Mouse (Mus musculus): ENCODE measurements around the gene Pbx4. TPM values are rescaled to one million over a fixed set of nuclear protein-coding genes. Genes with fewer than 3 reads are reported as not detected.
A peak's percentile ranks its signal among the peaks of the same experiment; 100 is the strongest.

Pbx4 gene
- total RNA-seq (2021), result 1 to 10 TPM; 1.1 to 1.8 TPM
- long read RNA-seq, experiment 1, partial matches to known transcripts, result 1 of 4 reads
- long read RNA-seq, experiment 1, other reads (novel, unspliced or antisense), result 0 of 4 reads
- long read RNA-seq, experiment 2, partial matches to known transcripts, result 0 of 2 reads
- long read RNA-seq, experiment 2, other reads (novel, unspliced or antisense), result 1 of 2 reads

DNA sequence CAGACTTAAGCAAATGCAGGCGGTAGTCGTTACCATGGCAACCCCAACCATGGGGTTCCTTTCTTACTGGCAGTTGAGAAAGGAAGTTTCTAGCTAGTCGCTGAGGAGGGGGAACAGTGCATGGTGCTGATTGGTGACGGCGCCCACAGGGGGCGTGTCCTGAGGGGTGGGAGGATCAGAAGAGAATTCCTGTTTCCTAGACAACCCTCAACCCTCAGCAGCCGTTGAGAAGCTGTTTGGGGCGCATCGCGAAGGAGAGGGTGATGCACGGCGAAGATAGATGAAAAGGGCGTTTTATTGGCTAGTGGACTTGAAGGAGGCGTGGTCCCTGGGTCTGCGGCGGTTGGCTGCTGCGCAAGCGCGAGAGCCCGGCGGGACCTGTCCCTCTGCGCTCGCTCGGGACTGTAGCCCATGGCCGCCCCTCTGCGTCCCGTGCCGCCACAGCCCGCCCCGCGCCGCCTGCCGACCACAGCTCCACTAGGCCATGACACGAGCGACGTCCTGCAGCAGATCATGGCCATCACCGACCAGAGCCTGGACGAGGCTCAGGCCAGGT, at the start of gene Pbx4:
Gene Pbx4 (plus strand): TSS at position 194 of the 556 bp plus-strand sequence.
- DNase-seq, result peak; percentile 83 to 88

DNA sequence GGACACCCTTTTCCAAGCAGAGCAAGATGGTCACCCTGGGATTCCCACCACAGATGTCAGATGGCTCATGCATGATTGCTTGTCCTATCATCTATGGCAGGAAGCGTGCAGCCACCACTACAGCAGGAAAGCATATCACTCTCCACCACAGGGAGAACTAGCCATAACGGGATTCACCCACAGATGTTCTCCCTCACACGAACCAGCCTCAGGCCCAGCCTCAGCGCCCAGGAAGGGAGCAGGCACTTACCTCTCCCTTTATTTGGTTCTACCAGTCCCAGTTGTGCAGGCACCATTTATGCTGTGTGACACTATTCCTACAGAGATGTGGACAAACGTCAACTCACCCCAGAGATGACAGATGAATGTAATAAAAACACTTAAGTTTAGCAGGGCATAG, 43.2 kb upstream of the Pbx4 start:
- DNase-seq, result no peak

DNA sequence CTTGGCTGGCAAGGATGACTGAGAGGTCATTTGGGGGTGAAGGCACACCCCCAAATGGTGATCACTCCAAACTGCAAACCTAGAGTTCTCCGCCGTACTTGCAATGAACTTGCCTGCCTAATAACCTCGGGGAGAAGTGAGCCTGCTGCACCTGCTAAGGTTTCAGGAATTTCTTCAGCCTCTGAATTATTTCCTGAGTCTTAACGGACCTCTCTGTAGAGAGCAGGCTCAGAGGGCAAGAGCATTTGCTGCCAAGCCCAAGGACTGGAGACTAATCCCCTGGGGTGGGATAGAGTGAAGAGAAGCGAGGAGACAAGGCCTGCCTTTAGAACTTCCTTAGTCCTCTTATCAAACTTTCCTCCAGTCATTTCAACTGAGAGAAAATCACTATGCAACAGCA, 42.6 kb upstream of the Pbx4 start:
- no peak for DNase-seq

DNA sequence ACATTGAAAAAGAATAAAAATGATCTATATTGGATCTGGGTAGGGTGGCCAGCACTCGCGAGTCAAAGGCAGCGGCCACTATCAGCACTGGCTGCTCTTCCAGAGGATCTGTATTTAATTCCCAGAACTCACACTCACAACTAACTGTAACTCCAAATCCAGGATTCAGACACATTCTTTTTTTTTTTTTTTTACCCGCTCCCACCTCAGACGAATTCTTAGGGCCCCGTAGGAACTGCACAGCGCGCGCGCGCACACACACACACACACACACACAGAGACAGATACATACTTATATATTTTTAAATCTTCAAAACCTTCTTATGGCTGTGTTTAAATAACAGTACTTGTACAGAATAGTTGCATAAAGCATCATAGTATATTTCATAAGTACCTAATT, 41.9 kb upstream of the Pbx4 start:
- DNase-seq, result no peak

DNA sequence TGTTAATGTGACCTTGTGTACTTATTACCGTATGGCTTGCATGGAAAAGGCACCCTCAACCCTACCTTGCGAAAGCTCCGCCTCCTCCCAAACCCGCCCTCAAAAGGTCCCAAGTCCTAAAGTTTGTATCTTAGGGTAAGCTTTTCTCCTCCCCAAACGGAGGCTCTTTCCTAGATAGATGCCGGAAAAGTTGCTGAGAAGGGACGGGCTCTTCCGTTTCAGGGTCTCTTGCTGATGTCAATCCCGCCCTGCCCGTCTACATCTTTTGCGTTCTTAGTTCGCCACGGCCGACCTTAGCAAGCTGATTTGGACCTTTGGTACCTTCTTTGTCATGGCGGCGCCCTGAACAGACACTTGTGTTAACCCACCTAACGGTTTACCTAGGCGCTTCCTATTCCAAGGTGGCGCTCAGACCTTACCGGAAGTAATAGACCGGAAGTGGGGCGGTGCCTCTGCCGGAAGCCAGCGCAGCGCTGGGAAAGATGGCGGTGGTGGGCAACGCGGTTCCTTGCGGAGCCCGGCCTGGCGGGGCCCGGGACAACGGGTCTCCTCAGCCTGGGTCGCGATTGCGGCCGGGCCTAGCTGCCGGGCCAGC, 41.4 kb upstream of the Pbx4 start, which contains the start of the genes Atp13a1 and Zfp866:
Gene Atp13a1 (plus strand): TSS at position 391 of the 595 bp plus-strand sequence.
Gene Zfp866 (minus strand): TSS at position 406 of the 595 bp plus-strand sequence.
- peak; percentile 93 for DNase-seq

DNA sequence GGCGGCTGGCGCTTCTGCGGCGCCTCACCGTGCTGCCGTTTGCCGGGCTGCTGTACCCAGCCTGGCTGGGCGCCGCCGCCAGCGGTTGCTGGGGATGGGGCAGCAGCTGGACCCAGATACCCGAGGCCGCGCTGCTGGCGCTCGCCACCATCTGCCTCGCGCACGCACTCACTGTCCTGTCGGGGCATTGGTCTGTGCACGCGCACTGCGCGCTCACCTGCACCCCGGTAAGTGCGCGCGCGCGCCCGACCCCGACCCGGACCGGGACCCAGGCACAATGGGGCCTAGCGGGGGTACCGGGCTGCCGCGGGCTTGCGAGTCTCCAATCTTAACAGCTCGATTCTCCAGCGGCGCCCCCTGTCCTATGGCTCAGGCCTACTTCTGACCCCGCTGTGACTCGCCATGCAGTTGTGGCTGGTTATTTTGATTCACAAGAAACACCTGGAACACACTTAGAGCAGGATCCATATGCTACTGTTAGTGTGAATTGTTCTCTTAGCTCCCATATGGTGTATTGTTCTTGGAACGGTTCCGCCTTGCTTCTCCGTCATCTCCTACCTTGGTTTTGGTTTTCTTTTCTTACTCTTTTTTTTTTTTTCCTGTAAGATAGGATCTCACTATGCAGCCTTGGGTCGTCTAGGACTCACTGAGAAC, 40.7 kb upstream of the Pbx4 start:
- peak; percentile 30 to 57 for DNase-seq

DNA sequence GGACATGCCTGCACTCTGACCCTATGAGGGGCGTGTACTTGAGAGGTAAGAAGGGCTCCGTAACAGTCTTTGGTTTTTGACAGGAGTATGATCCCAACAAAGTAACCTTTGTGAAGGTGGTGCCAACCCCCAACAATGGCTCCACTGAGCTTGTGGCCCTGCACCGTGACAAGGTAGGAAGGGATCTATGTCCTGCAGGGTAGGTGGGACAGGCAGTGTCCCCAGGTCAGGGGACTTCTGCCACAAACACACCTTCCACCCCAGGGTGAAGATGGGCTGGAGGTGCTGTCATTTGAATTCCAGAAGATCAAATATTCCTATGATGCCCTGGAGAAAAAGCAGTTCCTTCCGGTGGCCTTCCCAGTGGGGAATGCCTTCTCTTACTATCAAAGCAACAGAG, 38.6 kb upstream of the Pbx4 start:
- no peak for DNase-seq

DNA sequence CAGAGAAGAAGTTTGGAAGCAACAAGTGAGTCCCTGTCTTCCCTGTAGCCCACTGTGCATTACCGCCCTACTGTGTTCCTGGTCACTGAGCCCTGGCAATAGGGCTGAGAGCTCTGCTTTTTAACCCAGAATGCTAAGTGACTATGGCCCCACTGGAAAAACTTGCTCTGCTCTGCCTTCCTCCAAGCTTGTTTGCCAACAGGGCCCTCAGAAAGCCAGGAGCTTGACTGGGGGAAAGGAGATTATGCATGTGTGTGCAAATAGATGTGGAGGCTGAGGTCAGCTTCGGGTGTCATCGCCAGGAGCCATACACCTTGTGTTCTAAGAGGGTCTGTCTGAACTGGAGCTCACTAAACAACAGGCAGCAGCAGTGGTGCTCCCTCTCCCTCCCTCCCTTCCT, 38.2 kb upstream of the Pbx4 start:
- DNase-seq, result no peak

DNA sequence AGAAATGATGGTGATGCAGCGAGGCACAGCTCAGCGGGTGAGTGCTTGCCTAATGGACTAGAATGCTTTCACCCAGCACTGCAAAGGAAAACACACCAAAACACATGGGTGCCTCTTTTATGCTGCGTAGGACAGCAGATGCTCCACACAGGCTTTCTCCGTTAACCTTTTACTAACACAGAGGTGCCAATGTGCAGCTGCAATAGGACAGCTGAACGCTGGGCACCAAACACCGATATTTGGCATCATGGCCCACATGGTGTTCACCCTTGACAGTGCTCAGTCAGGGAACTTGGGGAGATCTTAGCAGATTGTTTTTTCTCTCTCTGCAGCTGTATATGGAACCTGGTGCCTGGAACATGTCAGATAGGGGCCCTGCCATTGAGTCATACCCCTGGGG, 37.4 kb upstream of the Pbx4 start:
- no peak for DNase-seq

DNA sequence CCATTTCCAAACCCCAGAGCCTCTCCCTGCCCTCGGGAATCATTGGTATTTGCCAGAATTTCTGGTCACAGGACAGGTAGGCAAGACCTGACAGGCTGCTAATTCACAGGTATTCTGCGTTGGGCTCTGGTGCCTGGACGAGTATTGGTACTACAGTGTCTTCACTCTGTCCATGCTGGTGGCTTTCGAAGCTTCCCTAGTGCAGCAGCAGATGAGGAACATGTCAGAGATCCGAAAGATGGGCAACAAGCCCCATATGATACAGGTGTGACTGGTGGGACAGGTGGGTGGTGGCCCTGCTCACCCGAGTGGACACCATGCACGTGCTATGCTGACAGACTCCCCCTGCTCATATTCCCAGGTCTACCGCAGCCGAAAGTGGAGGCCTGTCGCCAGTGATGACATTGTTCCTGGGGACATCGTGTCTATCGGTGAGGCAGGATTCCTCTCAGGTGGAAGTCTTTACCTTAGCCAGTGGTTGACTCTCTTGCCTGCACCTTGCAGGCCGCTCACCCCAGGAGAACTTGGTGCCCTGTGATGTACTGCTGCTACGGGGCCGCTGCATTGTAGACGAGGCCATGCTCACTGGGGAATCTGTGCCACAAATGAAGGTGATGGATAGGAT, 35.5 kb upstream of the Pbx4 start:
- DNase-seq, result no peak

DNA sequence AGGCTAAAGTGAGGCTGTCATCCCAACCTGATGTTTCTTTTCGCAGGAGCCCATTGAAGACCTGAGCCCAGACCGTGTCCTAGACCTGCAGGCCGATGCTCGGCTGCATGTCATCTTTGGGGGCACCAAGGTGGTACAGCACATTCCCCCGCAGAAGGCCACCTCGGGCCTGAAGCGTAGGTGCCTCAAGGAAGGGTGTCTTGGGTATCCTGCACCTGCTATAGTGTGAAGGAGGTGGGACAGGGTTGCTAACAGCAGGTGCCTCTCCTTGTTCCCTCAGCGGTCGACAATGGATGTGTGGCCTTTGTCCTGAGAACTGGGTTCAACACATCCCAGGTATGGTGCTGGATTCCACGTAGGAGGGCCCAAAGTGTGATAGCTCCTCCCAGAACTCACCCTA, 34.6 kb upstream of the Pbx4 start:
- no peak for DNase-seq

DNA sequence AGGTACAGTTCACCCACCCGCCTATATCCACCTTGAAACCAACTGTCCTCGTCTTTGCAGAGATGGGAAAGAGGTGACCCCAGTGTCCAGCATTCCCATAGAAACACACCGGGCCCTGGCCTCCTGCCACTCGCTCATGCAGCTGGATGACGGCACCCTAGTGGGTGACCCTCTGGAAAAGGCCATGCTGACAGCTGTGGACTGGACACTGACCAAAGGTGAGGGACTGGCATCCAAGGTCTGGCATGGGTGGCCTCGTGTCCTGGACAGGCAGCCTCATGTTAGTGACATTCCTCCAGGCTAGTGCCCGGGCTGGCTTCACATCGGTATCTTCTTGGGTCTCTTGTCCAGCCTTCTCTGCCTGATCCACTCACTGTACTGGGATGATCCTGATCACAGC, 33.0 kb upstream of the Pbx4 start:
- no peak for DNase-seq

DNA sequence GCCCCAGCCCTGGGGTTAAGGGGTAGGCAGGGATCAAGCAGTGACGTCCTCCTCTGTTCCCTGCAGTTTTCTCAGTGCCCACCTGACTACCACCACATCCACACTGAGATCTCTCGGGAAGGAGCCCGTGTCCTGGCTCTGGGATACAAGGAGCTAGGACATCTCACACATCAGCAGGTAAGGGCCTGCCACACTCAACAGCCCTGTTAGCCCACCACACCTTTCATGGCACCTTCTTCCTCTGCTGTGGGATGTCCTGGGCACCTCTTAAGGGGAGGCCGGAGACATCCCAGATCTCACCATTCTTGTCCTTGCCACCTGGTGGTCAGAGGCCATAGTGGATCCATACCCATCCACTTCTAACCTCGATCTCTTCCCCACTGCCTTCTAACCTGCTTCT, 32.3 kb upstream of the Pbx4 start:
- no peak for DNase-seq

DNA sequence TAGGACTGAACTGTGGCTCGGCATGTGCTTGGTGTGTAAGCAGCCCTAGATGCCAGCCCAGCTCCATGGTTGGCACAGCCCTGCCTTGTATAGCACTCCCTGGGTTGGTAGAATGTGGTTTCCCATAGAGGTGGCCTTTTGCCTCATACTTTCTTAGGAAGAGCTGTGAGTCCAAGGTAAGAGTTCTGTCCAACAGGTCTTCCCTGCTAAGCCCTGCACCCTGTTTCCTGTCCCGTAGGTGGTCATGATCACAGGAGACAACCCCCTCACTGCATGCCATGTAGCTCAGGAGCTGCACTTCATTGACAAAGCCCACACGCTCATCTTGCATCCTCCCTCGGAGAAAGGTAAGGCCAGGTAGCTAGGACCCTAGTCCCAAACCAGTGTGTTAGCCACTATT, 30.5 kb upstream of the Pbx4 start:
- DNase-seq, result no peak

DNA sequence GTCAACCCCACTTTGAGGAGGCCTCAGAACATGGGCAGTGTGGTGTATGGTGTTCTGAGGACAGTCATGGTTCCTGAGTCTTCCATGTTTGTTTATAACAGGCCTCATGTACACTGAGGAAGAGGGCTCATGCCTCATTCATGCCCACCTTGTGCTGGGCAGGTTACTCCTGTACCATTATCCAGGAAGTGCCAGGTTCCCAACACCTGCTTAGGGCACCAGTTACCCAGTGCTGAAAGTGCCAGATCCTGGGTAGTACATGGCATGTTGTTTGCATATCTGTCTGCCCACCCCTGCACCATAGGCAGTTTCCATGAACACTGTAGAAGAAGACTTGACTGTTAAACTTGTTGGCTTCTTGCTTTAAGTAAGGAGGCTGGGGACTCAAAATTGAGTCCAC, 30.1 kb upstream of the Pbx4 start:
- no peak for DNase-seq

DNA sequence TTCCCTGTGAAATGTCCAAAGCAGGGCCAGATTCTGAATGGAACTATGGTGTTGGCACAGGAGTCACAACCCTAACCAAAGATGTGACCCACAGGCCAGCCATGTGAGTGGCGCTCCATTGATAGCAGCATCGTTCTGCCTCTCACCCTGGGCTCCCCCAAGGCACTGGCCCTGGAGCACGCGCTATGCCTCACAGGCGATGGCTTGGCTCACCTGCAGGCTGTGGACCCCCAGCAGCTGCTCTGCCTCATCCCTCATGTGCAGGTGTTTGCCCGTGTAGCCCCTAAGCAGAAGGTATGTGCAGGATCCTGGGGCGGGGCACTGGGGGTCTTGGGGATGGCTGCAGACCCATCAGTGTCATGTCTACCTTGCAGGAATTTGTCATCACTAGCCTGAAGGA, 28.9 kb upstream of the Pbx4 start:
- DNase-seq, result no peak

DNA sequence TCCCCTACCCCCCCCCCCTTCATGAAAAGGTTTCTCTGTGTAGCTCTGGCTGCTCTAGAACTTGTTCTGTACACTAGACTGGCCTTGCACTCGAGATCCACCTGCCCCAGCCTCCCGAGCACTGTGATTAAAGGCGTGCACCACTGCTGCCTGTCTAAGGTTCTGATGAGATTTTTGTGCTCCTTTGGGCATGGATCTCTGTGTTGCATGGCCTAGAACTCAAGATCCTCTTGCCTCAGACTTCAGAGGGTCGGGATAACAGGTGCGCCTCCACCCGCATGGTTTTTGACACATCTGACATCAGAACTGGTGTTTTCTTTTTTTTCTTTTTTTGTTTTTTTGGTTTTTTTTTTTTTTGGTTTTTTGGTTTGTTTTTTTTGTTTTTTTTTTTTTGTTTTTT, 27.8 kb upstream of the Pbx4 start:
- no peak for DNase-seq

DNA sequence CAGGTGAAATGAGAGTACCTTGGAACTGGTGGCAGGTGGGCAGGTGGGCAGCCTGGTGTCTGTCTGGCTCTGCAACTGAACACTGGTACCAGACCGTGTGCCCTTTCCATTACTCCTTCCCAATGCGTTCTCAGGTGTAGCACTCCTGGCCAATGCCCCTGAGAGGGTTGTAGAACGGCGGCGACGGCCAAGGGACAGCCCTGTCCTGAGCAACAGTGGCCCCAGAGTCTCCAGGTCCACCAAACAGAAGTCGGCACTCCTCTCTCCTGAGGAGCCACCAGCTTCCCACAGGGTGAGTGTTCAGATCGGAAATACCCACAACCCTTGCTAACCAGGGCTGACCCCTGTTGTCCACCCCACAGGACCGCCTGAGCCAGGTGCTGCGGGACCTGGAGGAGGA, 27.2 kb upstream of the Pbx4 start:
- no peak for DNase-seq

DNA sequence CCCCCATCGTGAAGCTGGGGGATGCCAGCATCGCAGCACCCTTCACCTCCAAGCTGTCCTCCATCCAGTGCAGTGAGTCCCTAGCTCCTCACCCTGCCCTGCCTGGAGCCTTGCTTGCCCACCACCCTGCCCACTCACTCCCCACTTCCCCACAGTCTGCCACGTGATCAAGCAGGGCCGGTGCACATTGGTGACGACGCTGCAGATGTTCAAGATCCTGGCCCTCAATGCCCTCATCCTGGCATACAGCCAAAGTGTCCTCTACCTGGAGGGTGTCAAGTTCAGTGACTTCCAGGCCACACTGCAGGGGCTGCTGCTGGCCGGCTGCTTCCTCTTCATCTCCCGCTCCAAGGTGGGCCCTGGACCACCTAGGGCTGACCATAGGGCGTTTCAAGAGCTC, 26.8 kb upstream of the Pbx4 start:
- DNase-seq, result no peak

DNA sequence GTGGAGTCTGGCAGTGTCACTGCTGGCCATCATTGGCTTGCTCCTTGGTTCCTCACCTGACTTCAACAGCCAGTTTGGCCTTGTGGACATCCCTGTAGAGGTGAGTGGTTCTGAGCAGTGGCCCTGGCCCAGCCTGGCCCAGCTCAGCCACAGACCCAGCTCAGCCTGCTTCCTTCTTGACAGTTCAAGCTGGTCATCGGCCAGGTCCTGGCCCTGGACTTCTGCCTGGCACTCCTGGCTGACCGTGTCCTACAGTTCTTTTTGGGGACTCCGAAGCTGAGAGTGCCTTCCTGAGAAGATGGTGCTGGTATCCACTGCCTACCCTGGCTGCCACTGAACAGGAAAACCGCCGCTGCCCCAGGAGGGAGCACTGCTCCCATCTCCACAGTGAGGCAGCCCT, 25.1 kb upstream of the Pbx4 start:
- DNase-seq, result no peak

DNA sequence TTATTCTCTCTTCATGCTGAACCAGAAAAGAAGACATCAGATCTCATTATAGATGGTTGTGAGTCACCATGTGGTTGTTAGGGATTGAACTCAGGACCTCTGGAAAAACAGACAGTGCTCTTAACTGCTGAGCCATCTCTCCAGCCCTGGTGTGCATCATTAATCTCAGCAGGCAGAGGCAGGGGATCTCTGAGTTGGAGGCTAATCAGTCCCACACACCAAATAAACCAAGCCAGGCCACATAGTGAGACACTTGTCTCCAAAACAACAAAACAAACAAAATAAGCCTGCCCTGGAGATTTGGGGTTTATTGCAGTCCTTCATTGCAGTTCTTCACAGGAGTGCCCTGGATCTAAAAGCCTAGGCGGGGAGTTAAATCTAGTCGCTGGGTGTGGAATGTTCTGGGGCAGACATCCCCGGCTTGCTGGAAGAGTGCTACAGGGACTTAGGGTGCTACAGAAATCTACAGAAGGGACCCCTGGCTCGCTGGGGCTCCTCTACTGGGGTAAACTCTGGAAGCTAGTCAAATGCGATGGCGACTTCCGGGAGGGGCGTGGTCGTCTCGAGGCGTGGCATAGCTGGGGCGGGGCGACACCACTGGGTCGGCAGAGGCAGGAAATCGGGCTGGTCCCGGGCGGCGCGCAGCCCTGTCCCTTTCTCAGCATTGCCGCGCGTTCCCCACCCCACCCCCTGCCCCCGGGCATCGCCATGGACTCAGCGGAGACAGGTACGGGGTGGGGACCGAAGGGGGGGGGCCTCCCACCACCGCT, 24.0 kb upstream of the Pbx4 start, which contains the start of gene Gmip:
Gene Gmip (plus strand): TSS at position 586 of the 770 bp plus-strand sequence.
- DNase-seq, result peak; percentile 89 to 92

DNA sequence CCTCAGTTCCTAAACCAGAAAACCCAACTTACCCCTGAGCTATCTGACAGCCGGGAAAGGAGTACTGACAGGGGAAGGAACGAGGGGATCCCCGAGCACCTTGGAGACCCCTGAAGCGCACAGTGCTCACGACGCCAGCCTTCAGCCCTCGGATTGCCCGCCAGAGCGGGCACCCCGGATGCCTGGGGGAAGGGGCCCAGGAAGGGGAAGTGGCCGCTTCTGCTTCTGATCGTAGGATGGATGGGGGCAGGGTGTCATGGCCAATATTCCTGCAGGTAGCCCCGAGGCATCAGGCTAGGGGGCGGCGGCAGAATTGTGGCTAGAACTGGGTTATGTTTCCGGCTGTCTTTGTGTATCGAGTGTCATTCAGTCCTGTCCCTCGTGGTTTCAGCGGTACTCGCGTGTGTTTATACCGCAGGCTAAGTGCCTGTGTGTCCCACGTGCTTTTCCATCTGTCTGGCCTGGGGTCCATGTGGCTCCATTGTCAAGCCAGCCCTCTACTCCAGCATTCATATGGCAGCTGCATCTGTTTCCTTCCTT, 23.4 kb upstream of the Pbx4 start:
- DNase-seq, result peak; percentile 15 to 52
